Mouse (Mus musculus) CH12.LX (cell line): ENCODE results near the gene Eml3.
"Not testable (repeated sequence)": the region's sequence is repeated elsewhere in the genome, so short reads cannot be mapped to it uniquely, and the experiment has no call there.

Source experiments
- CHD2 ChIP-seq: IDR thresholded peaks from 2 replicates; pipeline ENCODE4 v1.6.1; 2011; ENCODE audit warnings: low read length, improper control_type of control experiment
- CTCF ChIP-seq, 2 experiments: IDR thresholded peaks in 1 of 2; conservative IDR thresholded peaks in 1 of 2; 2 replicates each; pipeline ENCODE4 v1.5.1; 2011 to 2012; ENCODE audit warnings: low read depth in 2 of 2, low read length in 2 of 2, improper control_type of control experiment in 1 of 2, inconsistent platforms in 1 of 2, mild to moderate bottlenecking in 1 of 2, moderate library complexity in 1 of 2
- EP300 ChIP-seq: IDR thresholded peaks from 2 replicates; pipeline ENCODE4 v1.6.1; 2011; ENCODE audit warnings: low read length, improper control_type of control experiment
- ETS1 ChIP-seq: conservative IDR thresholded peaks from 2 replicates; pipeline ENCODE4 v1.6.1; 2012; ENCODE audit warnings: low read depth, mild to moderate bottlenecking, inconsistent platforms, low read length, improper control_type of control experiment, moderate library complexity
- KAT2A ChIP-seq: IDR thresholded peaks from 2 replicates; pipeline ENCODE4 v1.6.1; 2012; ENCODE audit warnings: low read length, improper control_type of control experiment, inconsistent platforms; ENCODE audit not compliant: insufficient replicate concordance
- MAX ChIP-seq: IDR thresholded peaks from 2 replicates; pipeline ENCODE4 v1.6.1; 2011; ENCODE audit warnings: low read length, improper control_type of control experiment
- MEF2A ChIP-seq: IDR thresholded peaks from 2 replicates; pipeline ENCODE4 v1.6.1; 2014; ENCODE audit warnings: low read depth, mild to moderate bottlenecking, inconsistent platforms, low read length, improper control_type of control experiment, borderline replicate concordance
- POLR2A ChIP-seq: IDR thresholded peaks from 2 replicates; pipeline ENCODE4 v1.6.1; 2011; ENCODE audit warnings: low read depth, mild to moderate bottlenecking, improper control_type of control experiment, low read length
- RCOR1 ChIP-seq: conservative IDR thresholded peaks from 2 replicates; pipeline ENCODE4 v1.6.1; 2012; ENCODE audit warnings: low read depth, mild to moderate bottlenecking, inconsistent platforms, low read length, improper control_type of control experiment

DNA sequence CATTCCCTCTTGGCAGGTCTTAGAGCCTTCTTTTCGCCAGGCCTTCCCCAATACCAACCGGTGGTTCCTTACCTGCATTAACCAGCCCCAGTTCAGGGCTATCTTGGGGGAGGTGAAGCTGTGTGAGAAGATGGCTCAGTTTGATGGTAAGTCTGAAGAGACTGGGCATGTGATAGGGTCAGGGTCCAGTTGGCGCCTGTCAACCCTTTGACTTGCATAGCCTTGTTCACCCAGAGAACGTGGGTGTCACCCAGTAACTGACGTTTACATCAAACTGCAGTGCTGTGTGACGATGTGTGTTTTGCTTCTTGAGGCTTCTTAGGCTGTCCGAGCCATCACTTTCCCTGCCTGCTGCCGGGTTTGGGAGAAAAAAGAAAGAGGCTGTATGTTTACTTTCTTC is 43.1 kb downstream of the Eml3 start:
- not testable (repeated sequence) for TF ChIP-seq CTCF (conservative IDR thresholded peaks at IDR 0.05 in 1 of 2, IDR thresholded peaks at IDR 0.05 in 1 of 2; ENCODE audit: low read depth in 2 of 2, low read length in 2 of 2); MAX; ETS1; EP300; POLR2A; KAT2A; MEF2A; RCOR1; CHD2
